Mouse (Mus musculus) layer of hippocampus, postnatal 10 days (tissue): ENCODE results near the gene Galntl6. TPM values are rescaled to one million over a fixed set of nuclear protein-coding genes. Genes with fewer than 3 reads are reported as not detected.

Experiments
- DNase-seq, 2 experiments: peaks; one replicate each; pipeline ENCODE4 v3.0.0; 2021; ENCODE audit warnings: low spot score in 2 of 2
- long read RNA-seq: library from polyadenylated mRNA; stranded (forward); transcript quantifications from one replicate; pipeline ENCODE4 v2.0.0, GENCODE M21; 2023
- total RNA-seq, 2 experiments: library from RNA; stranded (reverse); gene quantifications; 2 replicates each; pipeline ENCODE4 v1.2.3; 2021

Gene Galntl6
- 10 to 100 TPM; 72.0 to 74.2 TPM for total RNA-seq
- long read RNA-seq, partial matches to known transcripts: 0 of 6 reads
- long read RNA-seq, other reads (novel, unspliced or antisense): 5 of 6 reads

GRCm38 (mm10) chr8:58912196-58912839 is at the start of gene Galntl6:
Galntl6 (minus strand) TSS chr8:58912640.
- peak; percentile 62 to 71 for DNase-seq

GRCm38 (mm10) chr8:58957195-58957739 is 44.8 kb upstream of the Galntl6 start:
- no peak for DNase-seq

GRCm38 (mm10) chr8:58943773-58944172 is 31.3 kb upstream of the Galntl6 start:
- no peak for DNase-seq

- no peak for DNase-seq
Measured at GRCm38 (mm10) chr8:58931066-58931465, 18.6 kb upstream of the Galntl6 start.

GRCm38 (mm10) chr8:58915142-58915541 is 2.7 kb upstream of the Galntl6 start:
- DNase-seq: no peak

GRCm38 (mm10) chr8:58913640-58913968 is 1.2 kb upstream of the Galntl6 start:
- no peak for DNase-seq

GRCm38 (mm10) chr8:58912840-58913639 is 600 bp upstream of the Galntl6 start:
- peak; percentile 52 to 59 for DNase-seq

- DNase-seq: peak in 1 of 2 experiments; percentile 19
Measured at GRCm38 (mm10) chr8:58911677-58912076, 763 bp downstream of the Galntl6 start, which contains the start of gene BC030500. BC030500 (plus strand) TSS chr8:58911755.

- DNase-seq: no peak
Measured at GRCm38 (mm10) chr8:58904465-58904864, 8.0 kb downstream of the Galntl6 start.

- DNase-seq: no peak
Measured at GRCm38 (mm10) chr8:58895960-58896359, 16.5 kb downstream of the Galntl6 start.

GRCm38 (mm10) chr8:58890591-58890990 is 21.8 kb downstream of the Galntl6 start:
- DNase-seq: no peak

- DNase-seq: no peak
Measured at GRCm38 (mm10) chr8:58886405-58886804, 26.0 kb downstream of the Galntl6 start.

- no peak for DNase-seq
Measured at GRCm38 (mm10) chr8:58824347-58824746, 88.1 kb downstream of the Galntl6 start.

- peak; percentile 12 to 14 for DNase-seq
Measured at GRCm38 (mm10) chr8:58805190-58805589, 107.2 kb downstream of the Galntl6 start.

GRCm38 (mm10) chr8:58801847-58802246 is 110.6 kb downstream of the Galntl6 start:
- DNase-seq: no peak

GRCm38 (mm10) chr8:58753769-58754168 is 158.7 kb downstream of the Galntl6 start:
- DNase-seq: no peak

GRCm38 (mm10) chr8:58737963-58738362 is 174.5 kb downstream of the Galntl6 start:
- DNase-seq: no peak

GRCm38 (mm10) chr8:58691761-58692160 is 220.7 kb downstream of the Galntl6 start:
- DNase-seq: no peak

GRCm38 (mm10) chr8:58677847-58678450 is 234.5 kb downstream of the Galntl6 start:
- DNase-seq: no peak

- DNase-seq: no peak
Measured at GRCm38 (mm10) chr8:58669075-58669474, 243.4 kb downstream of the Galntl6 start.

GRCm38 (mm10) chr8:58660019-58660418 is 252.4 kb downstream of the Galntl6 start:
- no peak for DNase-seq

- DNase-seq: no peak
Measured at GRCm38 (mm10) chr8:58655631-58656030, 256.8 kb downstream of the Galntl6 start.
